Mouse (Mus musculus) mesoderm, embryonic 11.5 days (tissue): ENCODE results near the gene Gm11037.
"Not testable (repeated sequence)": the region's sequence is repeated elsewhere in the genome, so short reads cannot be mapped to it uniquely, and the experiment has no call there.

Source experiments
- DNase-seq: peaks from one replicate; pipeline ENCODE4 v3.0.0-alpha.2; 2012; ENCODE audit warnings: low read depth, low spot score

Gm11037 gene

GRCm38 (mm10) chr2:131132930-131133547 lies at the start of gene Gm11037:
TSS of gene Gm11037 (plus strand) at chr2:131133497.
- no peak for DNase-seq

GRCm38 (mm10) chr2:131084206-131084605 lies 49.1 kb upstream of the Gm11037 start:
- DNase-seq, result no peak

- no peak for DNase-seq
Observed at GRCm38 (mm10) chr2:131086667-131087390, 46.5 kb upstream of the Gm11037 start, which contains the start of gene Siglec1. TSS of gene Siglec1 (minus strand) at chr2:131086765.

- no peak for DNase-seq
Observed at GRCm38 (mm10) chr2:131088581-131088980, 44.7 kb upstream of the Gm11037 start.

- no peak for DNase-seq
Observed at GRCm38 (mm10) chr2:131089634-131090033, 43.7 kb upstream of the Gm11037 start.

GRCm38 (mm10) chr2:131090852-131091251 lies 42.4 kb upstream of the Gm11037 start:
- DNase-seq, result no peak

- no peak for DNase-seq
Observed at GRCm38 (mm10) chr2:131093577-131093976, 39.7 kb upstream of the Gm11037 start.

GRCm38 (mm10) chr2:131094823-131095222 lies 38.5 kb upstream of the Gm11037 start:
- peak; percentile 84 for DNase-seq

- DNase-seq, result peak; percentile 67
Observed at GRCm38 (mm10) chr2:131096101-131096795, 37.0 kb upstream of the Gm11037 start.

GRCm38 (mm10) chr2:131097087-131097486 lies 36.2 kb upstream of the Gm11037 start:
- DNase-seq, result no peak

- DNase-seq, result no peak
Observed at GRCm38 (mm10) chr2:131101530-131101929, 31.8 kb upstream of the Gm11037 start.

GRCm38 (mm10) chr2:131104021-131104420 lies 29.3 kb upstream of the Gm11037 start:
- DNase-seq, result no peak

- DNase-seq, result not testable (repeated sequence)
Observed at GRCm38 (mm10) chr2:131105061-131105460, 28.2 kb upstream of the Gm11037 start.

- no peak for DNase-seq
Observed at GRCm38 (mm10) chr2:131105989-131106388, 27.3 kb upstream of the Gm11037 start.

GRCm38 (mm10) chr2:131118968-131119574 lies 14.2 kb upstream of the Gm11037 start:
- no peak for DNase-seq

- no peak for DNase-seq
Observed at GRCm38 (mm10) chr2:131124166-131124565, 9.1 kb upstream of the Gm11037 start.

- DNase-seq, result no peak
Observed at GRCm38 (mm10) chr2:131125157-131125963, 7.9 kb upstream of the Gm11037 start.

GRCm38 (mm10) chr2:131125964-131126815 lies 7.1 kb upstream of the Gm11037 start:
- no peak for DNase-seq

GRCm38 (mm10) chr2:131127161-131127730 lies 6.1 kb upstream of the Gm11037 start, which contains the start of gene Hspa12b:
TSS of gene Hspa12b (plus strand) at chr2:131127280.
- DNase-seq, result peak; percentile 77

- DNase-seq, result no peak
Observed at GRCm38 (mm10) chr2:131128211-131128610, 5.1 kb upstream of the Gm11037 start.
